Mouse (Mus musculus) cerebellum, adult 2 months (tissue): ENCODE results near the gene Gabarapl1.

Source experiments
- CTCF ChIP-seq: fragments of 200-500 bp; IDR thresholded peaks from 2 replicates; pipeline ENCODE4 v1.5.1; 2011; ENCODE audit warnings: low read depth, mild to moderate bottlenecking, control low read depth, low read length, moderate library complexity, borderline replicate concordance; ENCODE audit not compliant: insufficient read depth
- POLR2A ChIP-seq: fragments of 200-500 bp; IDR thresholded peaks from 2 replicates; pipeline ENCODE4 v1.6.1; 2011; ENCODE audit warnings: low read length, control low read depth, borderline replicate concordance; ENCODE audit not compliant: insufficient read depth

DNA sequence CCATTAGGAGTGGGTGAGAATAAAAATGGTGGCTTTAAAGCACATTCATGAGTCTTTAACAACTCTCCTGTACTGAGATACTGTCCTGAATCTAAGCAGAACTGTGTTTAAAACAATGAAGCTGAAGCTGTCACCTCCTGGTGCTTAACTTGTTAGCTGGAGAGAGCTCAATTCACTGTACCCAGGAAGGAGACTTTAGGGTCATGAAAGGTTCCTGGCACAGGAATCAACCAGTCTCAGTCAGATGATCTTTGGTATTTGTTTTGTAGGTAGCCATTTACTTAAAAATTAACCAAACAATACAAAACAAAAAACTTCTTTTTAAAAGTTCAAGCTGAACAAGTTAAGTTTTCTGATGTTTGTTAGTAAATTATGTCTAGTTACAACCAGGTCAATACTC, 2.7 kb upstream of the Gabarapl1 start:
- TF ChIP-seq CTCF (no peak), POLR2A (no peak)
